Mouse (Mus musculus) v-Abl transformed pro-B cells (cell line): ENCODE measurements around the gene Cks2.

Source experiments
- in situ Hi-C, 2 experiments: fragments of 400-800 bp; cut with MboI; formaldehyde crosslinking; loops; one replicate each; pipeline ENCODE4 v1.15.1; 2025; ENCODE audit not compliant: unreplicated experiment in 2 of 2

Cks2 gene

DNA sequence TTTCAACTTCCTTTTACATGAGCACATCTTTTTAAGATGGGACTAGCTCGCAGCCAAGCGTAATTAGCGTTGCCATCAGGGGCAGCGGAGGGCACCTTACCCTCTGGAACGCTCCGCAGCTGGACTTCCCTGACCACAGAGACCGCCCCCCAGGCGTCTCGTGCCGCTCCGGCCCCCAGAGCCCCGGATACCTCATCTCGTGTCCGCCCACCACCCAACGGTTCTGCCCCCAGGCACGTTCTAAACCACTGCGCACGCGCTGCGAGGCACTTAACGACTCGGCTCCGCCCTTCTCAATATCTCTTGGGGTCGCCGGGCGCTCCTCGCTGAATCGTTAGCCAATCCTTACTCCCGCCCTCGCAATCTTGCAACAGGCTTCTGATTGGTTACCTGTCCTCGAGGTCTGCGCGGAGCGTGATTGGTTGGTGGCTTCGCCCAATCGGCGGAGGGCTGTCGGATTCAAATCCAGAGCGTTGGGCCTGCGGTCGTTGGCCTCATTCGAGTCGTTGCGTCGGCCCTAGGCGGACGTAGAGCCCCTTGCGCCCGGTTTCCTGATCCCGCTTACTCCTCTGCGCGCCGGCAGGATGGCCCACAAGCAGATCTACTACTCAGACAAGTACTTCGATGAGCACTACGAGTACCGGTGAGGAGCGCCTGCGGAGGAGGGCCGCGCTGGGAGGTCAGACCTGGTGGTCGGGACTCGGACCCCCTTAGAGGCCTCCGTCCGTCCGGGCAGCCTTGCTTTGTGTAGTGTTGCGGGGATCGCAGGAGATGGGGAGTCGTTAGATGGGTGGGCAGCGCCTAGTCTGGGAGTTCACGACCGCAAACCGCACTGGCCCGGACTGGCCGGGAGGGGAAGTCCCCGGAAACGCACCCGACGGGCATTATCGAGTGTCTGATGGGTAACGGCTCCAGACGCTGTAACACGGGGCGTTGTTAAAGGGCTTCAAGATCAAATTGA, at the start of gene Cks2:
TSS of gene Cks2 (plus strand) at position 404 of the 961 bp plus-strand sequence.
- in situ Hi-C loops: no loop called here

DNA sequence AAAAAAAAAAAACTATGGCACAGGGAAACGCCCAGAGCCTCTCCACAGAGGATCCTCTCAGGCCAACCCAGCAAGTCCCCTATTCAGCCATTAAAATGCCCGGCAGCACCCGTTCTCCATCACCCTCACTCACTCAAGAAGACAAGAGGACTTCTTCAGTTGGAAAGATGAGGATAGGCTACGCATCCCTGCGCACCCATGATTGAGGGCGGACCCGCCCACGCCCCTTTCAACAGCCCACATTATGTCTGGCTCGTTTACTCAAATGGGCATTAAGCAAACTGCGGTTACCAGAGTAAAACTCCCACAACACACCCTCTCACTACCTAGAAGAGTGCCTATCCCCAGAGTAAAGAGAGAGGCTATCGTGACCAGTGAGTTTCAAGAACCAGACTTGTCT, 49.6 kb upstream of the Cks2 start:
- in situ Hi-C loops: no loop called here

DNA sequence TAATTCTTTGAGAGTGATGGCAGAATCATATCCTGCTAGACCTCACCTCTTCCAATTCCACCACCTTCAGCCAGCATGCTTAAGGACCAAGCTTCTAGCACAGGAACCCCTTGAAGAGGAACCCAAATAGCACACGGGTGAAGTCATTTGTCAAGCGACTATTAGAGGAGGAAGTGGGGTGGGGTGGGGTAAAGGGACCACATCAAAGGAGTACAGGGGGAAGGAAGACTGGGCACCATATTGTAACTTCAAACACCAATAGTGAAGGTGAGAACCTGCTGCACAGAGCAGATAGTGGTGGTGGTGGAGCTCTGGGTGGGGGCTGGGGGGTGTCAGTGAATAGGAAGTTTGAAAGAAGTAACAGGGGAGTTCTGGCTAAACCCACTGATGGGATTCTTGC, 47.0 kb upstream of the Cks2 start:
- in situ Hi-C loops: no loop called here

DNA sequence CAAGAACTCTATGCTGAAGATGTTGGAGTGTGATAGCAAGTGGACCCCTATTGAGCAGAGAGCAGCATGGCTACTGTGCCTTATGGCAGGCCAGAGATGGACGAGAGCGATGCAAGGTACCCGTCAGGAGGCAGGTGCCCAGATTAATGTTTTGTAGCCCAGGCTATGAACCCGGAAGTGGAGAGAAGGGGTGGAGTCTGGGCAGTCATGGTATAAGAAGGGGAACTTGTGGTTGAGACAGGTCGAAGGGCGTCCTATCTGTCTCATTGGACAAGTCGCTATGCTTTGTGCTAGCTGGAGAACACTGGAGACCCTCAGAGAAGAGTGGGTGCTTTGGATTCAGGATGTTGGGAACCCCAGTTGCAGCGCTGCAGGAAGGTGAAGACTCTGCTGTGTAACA, 44.9 kb upstream of the Cks2 start:
- in situ Hi-C loops: loop anchor here in 1 of 2 experiments (25.0 kb wide), 1 partner anchor 1388 kb away; no protein-coding TSS in a partner anchor

DNA sequence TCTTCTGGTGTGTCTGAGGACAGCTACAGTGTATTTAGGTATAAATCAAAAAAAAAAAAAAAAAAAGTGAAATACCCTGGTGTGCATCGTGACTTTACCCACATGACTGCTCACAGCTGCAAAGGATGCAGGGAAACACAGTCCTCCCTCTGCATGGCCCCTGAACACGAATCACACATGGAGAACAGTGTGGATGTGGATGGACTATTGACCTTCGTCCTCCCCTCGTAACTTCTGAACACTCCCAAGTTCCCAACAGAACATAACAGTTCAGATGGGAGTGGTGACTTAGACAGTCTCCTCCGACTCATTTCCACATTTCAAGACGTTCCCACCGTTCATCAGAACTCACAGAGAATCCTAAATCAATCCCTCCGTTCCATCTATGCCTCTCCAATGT, 42.3 kb upstream of the Cks2 start:
- in situ Hi-C loops: loop anchor here in 1 of 2 experiments (25.0 kb wide), 1 partner anchor 1390 kb away; no protein-coding TSS in a partner anchor

DNA sequence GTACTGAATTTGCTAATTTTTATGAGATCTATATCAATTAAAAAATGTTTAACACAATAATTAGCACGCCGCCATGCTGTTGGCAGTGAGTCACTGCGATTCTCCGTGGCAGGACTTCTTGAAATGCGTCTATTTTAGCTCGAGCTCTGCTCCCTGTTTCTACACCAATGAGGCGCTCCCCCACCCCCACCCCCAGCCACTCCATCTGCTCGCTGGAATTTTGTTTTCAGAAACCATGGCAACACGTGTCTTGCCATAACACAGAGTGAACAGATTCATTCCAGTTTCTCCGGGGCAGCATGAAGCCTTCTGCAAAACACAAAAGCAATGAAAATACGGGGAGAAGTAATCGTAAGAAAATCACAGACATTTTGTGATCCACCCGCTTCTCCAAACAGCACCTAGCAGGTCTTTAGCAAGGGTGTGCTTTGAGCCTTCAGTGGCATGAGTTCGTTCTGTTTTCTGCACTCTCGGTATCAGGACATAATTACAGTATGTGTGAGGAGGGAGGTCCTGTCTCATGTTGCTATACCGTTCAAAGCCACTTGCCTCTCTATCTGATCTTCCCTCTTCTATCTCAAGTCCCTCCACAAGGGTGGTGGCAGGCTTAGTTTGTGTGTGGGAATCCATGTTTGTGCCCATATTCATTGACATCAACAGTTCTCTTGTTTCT, 41.7 kb upstream of the Cks2 start:
- in situ Hi-C loops: loop anchor here in 1 of 2 experiments (25.0 kb wide), 1 partner anchor 1391 kb away; no protein-coding TSS in a partner anchor

DNA sequence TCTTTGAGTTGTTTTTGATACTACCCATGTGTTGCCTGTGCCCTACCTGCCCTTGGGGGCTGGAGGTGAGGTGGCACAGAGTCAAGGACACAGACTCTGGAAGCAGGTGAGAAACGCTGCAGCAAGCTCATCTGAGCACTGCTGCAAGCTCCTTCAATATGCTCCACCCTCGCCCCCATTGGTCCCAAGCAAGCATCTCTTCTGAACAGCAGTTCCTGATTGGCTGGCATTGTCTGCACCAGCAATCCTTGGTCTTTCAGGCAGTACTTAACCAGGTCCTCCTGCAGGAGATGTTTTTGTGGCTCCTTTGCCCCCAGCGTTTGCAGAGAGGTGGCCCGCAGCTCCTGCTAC, 41.2 kb upstream of the Cks2 start:
- in situ Hi-C loops: loop anchor here in 1 of 2 experiments (25.0 kb wide), 1 partner anchor 1392 kb away; no protein-coding TSS in a partner anchor

DNA sequence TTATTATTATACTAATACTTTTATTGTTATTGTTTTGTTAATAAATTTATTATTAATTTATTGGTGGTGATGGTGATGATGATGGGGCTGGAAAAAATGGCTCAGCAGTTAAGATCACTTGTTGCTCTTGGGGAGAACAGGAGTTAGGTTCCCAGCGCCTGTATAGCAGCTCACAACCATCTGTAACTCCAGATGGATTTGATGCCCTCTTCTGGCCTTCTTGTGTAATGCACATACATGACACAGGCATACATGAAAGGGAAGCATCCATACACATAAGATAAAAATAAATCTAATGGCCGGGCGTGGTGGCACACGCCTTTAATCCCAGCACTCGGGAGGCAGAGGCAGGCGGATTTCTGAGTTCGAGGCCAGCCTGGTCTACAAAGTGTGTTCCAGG, 35.8 kb upstream of the Cks2 start:
- in situ Hi-C loops: loop anchor here in 1 of 2 experiments (25.0 kb wide), 1 partner anchor 1397 kb away; no protein-coding TSS in a partner anchor

DNA sequence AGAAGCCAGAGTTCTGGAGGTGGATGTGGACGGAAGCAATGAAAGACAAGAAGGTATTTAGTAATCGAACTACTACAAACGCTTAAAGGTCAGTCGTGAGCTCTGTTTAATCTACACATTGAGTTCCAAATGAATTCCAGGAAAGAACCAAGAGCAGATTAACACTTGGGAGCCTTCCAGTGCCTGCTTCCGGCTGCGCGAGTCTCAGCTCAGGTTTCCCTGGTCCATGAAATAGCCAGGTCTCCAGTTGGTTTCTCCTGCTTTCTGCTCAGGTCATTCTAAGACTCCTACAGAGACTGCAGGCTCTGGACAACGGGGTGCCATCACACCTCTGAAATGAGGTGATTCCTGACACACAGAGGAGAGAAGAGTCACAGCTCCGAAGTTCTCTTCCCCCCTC, 34.0 kb upstream of the Cks2 start:
- in situ Hi-C loops: loop anchor here (10.0 to 25.0 kb wide), 4 partner anchors 656 to 1399 kb away; no protein-coding TSS in a partner anchor

DNA sequence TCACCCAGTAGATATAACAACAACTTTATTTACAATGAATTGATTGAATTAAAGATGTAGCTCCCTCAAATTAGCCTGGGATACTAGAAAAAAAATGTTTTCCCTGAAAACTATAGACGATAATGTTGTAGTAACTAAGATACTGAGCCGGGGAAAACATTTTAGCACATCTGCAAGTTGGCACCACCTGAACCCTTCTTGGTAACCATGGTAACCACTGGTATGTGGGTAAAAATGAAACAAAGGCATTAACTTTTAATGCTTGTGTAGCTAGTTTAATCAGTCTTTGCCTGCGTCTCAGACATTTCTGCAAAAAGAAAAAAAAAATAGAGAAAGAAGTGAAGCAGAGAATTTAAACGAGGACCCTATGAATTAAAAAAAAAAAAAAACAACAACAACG, 33.5 kb upstream of the Cks2 start:
- in situ Hi-C loops: loop anchor here (10.0 to 25.0 kb wide), 4 partner anchors 657 to 1399 kb away; no protein-coding TSS in a partner anchor

DNA sequence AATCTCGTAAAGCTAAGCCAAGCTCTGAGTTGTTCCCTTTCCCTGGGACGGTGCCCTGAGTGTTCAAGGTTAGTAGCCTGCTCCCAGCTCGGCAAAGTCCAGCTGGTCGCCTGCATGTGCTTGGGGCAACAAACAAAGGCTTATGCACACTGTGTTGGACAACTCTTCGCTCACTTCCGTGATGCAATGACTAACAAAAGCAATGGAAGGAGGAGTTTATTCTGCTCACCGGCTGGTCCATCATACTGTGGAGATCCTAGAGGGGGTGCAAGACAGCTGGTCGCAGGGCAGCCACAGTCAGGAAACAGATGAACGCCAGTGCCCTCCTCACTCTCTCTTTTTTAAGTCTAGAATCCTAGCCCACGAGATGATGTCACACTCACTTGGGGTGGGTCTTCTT, 29.2 kb upstream of the Cks2 start:
- in situ Hi-C loops: loop anchor here (10.0 to 25.0 kb wide), 4 partner anchors 661 to 1404 kb away; no protein-coding TSS in a partner anchor

DNA sequence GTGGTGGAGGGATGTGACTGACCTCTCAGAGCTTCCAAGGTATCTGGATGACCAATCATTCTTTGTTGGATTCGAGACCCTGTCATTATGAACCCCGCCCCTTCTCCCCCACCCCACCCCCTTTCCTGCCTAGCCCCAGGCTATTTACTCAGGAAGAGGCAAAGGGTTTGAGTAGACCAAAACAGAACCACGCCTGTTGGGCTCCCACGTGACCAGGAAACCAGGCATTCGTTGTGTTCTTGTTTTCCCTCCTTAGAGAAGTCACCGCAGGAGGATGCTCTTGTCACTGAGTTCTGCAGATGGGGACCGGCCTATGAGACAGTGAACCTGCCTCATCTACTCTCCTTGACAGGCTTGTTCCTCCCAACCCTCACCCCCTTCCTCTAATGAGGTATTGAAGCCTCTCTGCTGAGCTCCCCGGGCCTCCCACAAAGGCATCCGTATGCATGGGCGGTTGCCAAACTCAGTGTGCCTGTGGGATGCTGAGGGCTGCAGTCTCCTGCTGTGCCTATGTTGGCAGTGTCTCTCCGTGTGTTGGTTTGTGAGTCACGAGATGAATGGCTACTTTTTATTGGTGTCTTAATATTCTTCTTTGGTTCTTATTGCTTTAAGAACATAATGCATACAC, 28.5 kb upstream of the Cks2 start:
- in situ Hi-C loops: loop anchor here (10.0 to 25.0 kb wide), 4 partner anchors 662 to 1404 kb away; no protein-coding TSS in a partner anchor

DNA sequence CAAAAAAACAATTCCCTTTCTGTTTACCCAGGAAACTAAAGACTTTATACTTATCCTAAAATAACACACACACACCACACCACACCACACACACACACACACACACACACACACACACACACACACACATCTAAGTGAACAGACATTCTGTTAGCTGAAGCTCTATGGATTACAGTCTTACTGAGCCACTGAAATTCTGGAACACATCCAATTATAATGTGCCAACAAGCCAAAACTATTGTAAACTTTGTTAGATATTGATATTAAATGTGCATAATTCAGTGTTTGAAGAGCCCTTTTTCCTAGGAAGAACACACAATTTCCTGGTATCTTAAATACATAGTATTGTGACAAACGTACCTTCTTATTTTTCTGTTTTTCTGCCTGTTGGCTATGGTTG, 27.7 kb upstream of the Cks2 start:
- in situ Hi-C loops: loop anchor here (10.0 to 25.0 kb wide), 4 partner anchors 663 to 1405 kb away; no protein-coding TSS in a partner anchor

DNA sequence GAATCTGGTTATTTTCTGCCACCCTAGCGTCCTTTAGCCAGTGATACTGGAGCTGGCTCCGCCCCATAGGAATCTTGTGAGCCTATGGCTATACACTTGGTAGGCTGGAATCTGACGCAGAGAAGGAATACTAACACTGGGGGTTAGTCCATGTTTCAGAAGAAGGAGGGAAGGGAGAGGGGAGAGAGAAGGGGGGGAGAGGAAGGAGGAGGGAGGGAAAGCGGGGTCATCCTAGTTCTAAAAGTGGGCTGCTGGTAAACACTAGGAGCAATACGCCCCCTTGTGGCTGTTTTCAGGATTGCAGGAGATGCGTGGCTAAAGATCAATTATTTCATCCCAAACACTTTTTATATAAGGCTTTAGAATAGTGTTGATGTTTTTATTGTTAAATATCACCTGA, 27.2 kb upstream of the Cks2 start:
- in situ Hi-C loops: loop anchor here (10.0 to 25.0 kb wide), 4 partner anchors 663 to 1406 kb away; no protein-coding TSS in a partner anchor

DNA sequence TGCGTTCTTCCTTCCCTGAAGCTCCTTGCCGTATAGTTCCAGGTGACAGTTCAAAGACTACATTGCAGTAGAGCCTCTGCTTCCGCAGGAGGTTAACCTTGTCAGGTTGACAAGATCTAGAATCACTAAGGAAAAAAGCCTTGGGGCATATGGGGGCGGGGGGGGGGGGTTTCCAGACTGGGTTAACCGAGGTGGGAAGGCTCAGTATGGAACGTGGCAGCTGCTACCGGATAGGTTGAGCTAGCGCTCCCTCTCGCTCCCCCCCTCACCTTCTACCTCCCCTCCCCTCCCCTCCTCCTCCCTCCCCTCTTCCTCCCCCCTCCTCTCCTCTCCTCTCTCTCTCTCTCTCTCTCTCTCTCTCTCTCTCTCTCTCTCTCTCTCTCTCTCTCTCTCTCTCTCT, 26.4 kb upstream of the Cks2 start:
- in situ Hi-C loops: loop anchor here (10.0 to 25.0 kb wide), 4 partner anchors 664 to 1406 kb away; no protein-coding TSS in a partner anchor

DNA sequence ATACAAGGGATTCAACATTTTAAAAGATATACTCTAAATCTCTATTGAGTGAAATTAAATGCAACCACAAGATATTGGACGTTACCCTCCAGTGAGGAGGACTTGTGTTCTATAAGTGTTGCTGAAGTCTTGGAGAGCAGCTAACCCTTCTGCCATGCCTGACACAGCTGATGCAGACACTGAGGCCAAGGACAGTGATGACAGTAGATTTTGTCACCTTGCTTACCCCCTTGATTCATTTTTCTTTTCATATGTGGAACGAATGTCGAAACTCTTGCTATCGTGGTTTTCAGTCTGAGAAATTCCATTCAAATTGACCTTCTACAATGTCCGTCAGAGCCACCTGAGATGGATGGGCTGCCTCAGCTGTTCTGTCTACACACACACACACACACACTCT, 22.4 kb upstream of the Cks2 start:
- in situ Hi-C loops: loop anchor here (10.0 to 25.0 kb wide), 2 partner anchors 178 to 1410 kb away; no protein-coding TSS in a partner anchor

DNA sequence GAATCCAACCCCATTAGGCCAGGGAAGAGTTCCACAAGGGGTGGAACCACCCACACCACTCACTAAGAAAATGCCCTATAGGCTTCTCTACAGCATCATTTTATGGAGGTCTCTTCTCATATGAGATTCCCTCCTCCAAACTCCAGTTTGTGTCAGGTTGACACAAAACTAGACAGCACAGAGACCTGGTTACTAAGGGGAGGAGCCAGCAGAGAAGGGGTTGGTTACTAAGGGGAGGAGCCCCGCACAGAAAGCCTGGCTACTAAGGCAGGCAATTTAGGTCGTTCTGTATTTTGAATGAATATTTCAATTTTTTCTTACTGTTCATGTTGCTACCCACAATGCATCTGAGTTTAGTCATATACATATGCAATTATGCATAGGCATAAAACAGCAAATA, 21.4 kb upstream of the Cks2 start:
- in situ Hi-C loops: loop anchor here (10.0 to 25.0 kb wide), 2 partner anchors 179 to 1411 kb away; no protein-coding TSS in a partner anchor

DNA sequence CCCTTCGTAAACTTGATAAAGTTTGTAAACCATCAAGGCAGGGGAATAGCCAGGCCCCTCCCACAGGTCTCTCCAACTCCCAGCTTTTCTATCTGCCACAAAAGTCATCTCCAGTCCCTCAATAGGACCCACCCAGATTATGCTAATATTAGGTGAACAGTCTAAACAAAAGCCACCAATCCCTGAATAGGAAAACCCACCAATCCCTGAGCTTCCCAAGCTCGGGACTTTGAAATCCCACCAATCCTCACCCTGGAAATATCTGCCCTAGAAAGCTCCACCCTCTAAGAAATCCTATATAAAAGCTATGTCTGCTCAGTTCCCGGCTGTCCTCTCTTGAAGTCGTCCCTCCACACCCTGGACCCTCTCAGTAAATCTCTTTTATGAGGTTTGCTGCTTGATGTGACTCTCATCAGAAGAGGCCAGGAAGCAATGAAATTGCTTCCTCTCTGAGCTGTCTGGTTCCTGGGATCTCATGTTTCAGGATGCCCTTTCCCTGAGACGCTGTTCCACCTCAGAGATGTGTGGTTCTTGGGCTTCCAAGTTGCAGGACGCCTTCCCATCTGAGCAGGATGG, 16.7 kb upstream of the Cks2 start:
- in situ Hi-C loops: loop anchor here in 1 of 2 experiments (10.0 kb wide), 1 partner anchor 184 kb away; no protein-coding TSS in a partner anchor

DNA sequence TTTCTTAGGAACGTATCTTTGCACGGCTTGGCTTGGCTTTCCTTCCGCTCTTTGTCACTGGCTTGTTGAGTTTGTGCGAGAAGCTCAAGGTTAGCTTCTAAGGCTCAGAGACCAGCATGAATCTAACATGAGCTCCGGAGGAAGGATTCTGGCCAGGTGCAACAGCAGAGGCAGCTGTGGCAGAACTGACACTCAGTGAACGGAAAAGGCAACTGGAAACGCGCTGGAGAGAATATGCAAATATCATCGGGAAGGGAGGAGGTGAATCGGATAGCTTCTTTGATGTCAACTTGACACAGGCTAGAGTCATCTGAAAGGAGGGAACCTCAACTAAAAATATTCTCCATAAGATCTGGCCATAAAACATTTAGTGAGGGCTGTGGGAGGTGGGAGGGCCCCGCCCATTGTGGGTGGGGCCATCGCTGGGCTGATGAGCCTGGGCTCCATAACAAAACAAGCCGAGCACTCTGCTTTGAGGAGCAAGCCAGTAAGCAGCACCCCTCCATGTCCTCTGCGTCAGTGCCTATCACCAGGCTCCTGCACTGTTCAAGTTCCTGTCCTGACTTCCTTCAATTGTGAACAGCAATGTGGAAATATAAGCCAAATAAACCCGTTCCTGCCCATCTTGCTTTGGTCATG, 13.6 kb upstream of the Cks2 start:
- in situ Hi-C loops: no loop called here
